In the genomic region with DNA sequence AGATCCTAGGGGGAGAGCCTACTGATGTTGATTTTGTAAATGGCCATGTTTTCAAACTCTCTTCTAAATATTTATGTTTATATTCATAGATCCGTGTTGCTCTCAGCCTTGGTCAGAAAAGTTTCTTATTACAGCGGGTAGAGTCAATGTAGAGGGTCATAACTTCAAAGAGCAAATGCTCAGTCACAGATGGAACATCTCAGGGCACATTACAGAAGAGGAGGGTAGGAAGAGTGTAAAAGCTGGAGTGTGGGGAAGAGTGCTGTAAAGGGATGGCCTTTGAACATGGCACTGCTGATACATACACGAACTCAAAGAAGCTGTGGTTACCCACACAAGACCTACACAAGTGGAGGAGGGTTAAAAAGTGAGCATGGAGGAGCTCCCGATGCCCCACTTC, we compare ENCODE assay signal across 22 mouse cellular contexts. TPM values are rescaled to one million over a fixed set of nuclear protein-coding genes. Genes with fewer than 3 reads are reported as not detected.
"Had no signal": no experiment of that assay in that cellular context is flagged by ENCODE, and none has a peak within 500 bp of the region (broad histone marks: within the 10 kb centered on the region; RNA-seq: fewer than 3 reads in every experiment).

No protein-coding gene starts in this region.

- DNase-seq: liver, embryonic 13.5 days; liver, postnatal 0 days; lung, adult 2 months; right cerebral cortex, postnatal 14 days; thymus, adult 2 months; thymus, postnatal 25 days; thymus, postnatal 4 days had no signal

- H3K27me3 ChIP-seq: liver, embryonic 13.5 days; liver, embryonic 15.5 days; megakaryocyte, embryonic 14.5 days; midbrain, embryonic 13.5 days; midbrain, embryonic 15.5 days; neural tube, embryonic 12.5 days; stomach, embryonic 15.5 days had no signal

- ATAC-seq: liver, postnatal 0 days; midbrain, embryonic 13.5 days; midbrain, embryonic 15.5 days had no signal

- H3K9ac ChIP-seq: liver, embryonic 13.5 days; liver, embryonic 15.5 days; liver, postnatal 0 days; midbrain, embryonic 13.5 days; midbrain, embryonic 15.5 days; neural tube, embryonic 12.5 days; stomach, embryonic 15.5 days had no signal

- H3K36me3 ChIP-seq: liver, embryonic 13.5 days; liver, embryonic 15.5 days; midbrain, embryonic 13.5 days; midbrain, embryonic 15.5 days; neural tube, embryonic 12.5 days; stomach, embryonic 15.5 days had no signal

- H3K4me2 ChIP-seq: liver, embryonic 11.5 days; liver, embryonic 13.5 days; liver, embryonic 15.5 days; midbrain, embryonic 11.5 days; midbrain, embryonic 13.5 days; midbrain, embryonic 15.5 days; neural tube, embryonic 12.5 days; stomach, embryonic 15.5 days had no signal

- H3K27ac ChIP-seq: liver, embryonic 13.5 days; liver, embryonic 15.5 days; macrophage; midbrain, embryonic 13.5 days; midbrain, embryonic 15.5 days; neural tube, embryonic 12.5 days; stomach, embryonic 15.5 days; stomach, postnatal 0 days had no signal

- H3K4me3 ChIP-seq: liver, embryonic 13.5 days; liver, embryonic 15.5 days; megakaryocyte, embryonic 14.5 days; midbrain, embryonic 13.5 days; midbrain, embryonic 15.5 days; neural tube, embryonic 12.5 days; stomach, embryonic 15.5 days had no signal

- H3K4me1 ChIP-seq: liver, embryonic 13.5 days; liver, embryonic 15.5 days; megakaryocyte, embryonic 14.5 days; midbrain, embryonic 13.5 days; midbrain, embryonic 15.5 days; neural tube, embryonic 12.5 days; stomach, embryonic 15.5 days had no signal

- H3K9me3 ChIP-seq: liver, embryonic 13.5 days; liver, embryonic 15.5 days; megakaryocyte, embryonic 14.5 days; neural tube, embryonic 12.5 days; stomach, embryonic 15.5 days had no signal

RNA-seq across cellular contexts. Expression of a gene that starts 19.6 kb away (rescaled TPM):
- polyA plus RNA-seq: macrophage; midbrain, embryonic 11.5 days; midbrain, embryonic 13.5 days; midbrain, embryonic 15.5 days; midbrain, postnatal 0 days; neural tube, embryonic 12.5 days; neural tube, embryonic 14.5 days; spleen, adult 2 months; testis, adult 2 months; thymus, adult 2 months; urinary bladder, adult 2 months had no signal
